Mouse (Mus musculus) limb, embryonic 13.5 days (tissue): ENCODE results near the gene Ung. TPM values are rescaled to one million over a fixed set of nuclear protein-coding genes. Genes with fewer than 3 reads are reported as not detected.

Source experiments
- ATAC-seq: fragments of 200-750 bp; cut with Nextera tagmentation; 2 replicates; pipeline ENCODE4 v1.8.0; 2017; ENCODE audit warnings: low read depth, moderate number of reproducible peaks, moderate TSS enrichment; ENCODE audit not compliant: low FRiP score
- H3K27ac ChIP-seq: fragments of 300-500 bp; sonication (generic); 2 replicates; pipeline ENCODE4 v1.5.1; 2015; ENCODE audit warnings: inconsistent platforms, mild to moderate bottlenecking, moderate library complexity
- H3K27me3 ChIP-seq: fragments of 300-500 bp; sonication (generic); 2 replicates; pipeline ENCODE4 v1.6.1; 2015; ENCODE audit warnings: mild to moderate bottlenecking, inconsistent platforms
- H3K36me3 ChIP-seq: fragments of 300-500 bp; sonication (generic); 2 replicates; pipeline ENCODE4 v1.6.1; 2015; ENCODE audit warnings: inconsistent platforms, mild to moderate bottlenecking, moderate library complexity
- H3K4me1 ChIP-seq: fragments of 300-500 bp; sonication (generic); 2 replicates; pipeline ENCODE4 v1.6.1; 2015; ENCODE audit warnings: inconsistent platforms
- H3K4me2 ChIP-seq: fragments of 300-500 bp; sonication (generic); replicated peaks from 2 replicates; pipeline ENCODE4 v1.6.1; 2015; ENCODE audit warnings: inconsistent platforms, mild to moderate bottlenecking, moderate library complexity
- H3K4me3 ChIP-seq: fragments of 300-500 bp; sonication (generic); 2 replicates; pipeline ENCODE4 v1.5.1; 2015; ENCODE audit warnings: moderate library complexity, mild to moderate bottlenecking, inconsistent platforms
- H3K9ac ChIP-seq: fragments of 300-500 bp; sonication (generic); 2 replicates; pipeline ENCODE4 v1.6.1; 2015; ENCODE audit warnings: mild to moderate bottlenecking, inconsistent platforms
- H3K9me3 ChIP-seq: fragments of 300-500 bp; sonication (generic); 2 replicates; pipeline ENCODE4 v1.6.1; 2016; ENCODE audit warnings: inconsistent platforms
- WGBS: fragments of 180-500 bp; shearing (Covaris S2); methylation state at CpG from one replicate; pipeline ENCODE4 v1.1.7; 2015; 5-methylcytosine and 5-hydroxymethylcytosine counted together
- polyA plus RNA-seq: library from polyadenylated mRNA; unstranded; fragments of >200 nt; fragmentation: Nextera tagmentation; extraction: Ambion mirVana; gene quantifications from 2 replicates; pipeline ENCODE4 v1.2.1, GENCODE M21; 2015

Gene Ung
- polyA plus RNA-seq, 1 experiment from 2014 or later = 46.9 TPM

DNA sequence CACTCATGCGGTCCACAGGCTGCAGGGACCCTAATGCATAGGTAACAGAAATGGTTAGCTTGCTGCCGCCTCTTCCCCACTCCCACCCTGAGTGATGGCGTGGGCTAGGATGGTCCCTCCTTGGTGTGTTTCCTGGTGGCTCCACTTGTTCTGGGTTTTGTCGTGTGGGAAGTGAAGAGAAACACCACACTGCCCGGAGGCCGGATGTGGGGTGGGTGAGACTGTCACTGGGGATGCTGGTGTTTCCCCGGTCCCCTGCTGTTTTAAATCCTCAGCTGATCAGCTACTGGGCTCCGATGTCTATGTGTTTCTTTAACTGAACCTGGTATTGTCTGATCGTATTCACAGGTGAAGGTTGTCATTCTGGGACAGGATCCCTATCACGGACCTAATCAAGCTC lies 5.3 kb downstream of the Ung start:
- H3K4me2 ChIP-seq = no peak overlapping the region
- H3K36me3 ChIP-seq = peaks cover 46% of the 10 kb centered on the region
- no peaks in the 10 kb centered on the region for H3K27me3 ChIP-seq
- no peak overlapping the region for H3K9ac ChIP-seq
- no peak for ATAC-seq
- H3K9me3 ChIP-seq = no peaks in the 10 kb centered on the region
- no peak overlapping the region for H3K27ac ChIP-seq
- peaks cover 54% of the 10 kb centered on the region for H3K4me1 ChIP-seq
- WGBS = 84% methylated on average over 10 of the region's 10 CpGs
- H3K4me3 ChIP-seq = no peak overlapping the region

DNA sequence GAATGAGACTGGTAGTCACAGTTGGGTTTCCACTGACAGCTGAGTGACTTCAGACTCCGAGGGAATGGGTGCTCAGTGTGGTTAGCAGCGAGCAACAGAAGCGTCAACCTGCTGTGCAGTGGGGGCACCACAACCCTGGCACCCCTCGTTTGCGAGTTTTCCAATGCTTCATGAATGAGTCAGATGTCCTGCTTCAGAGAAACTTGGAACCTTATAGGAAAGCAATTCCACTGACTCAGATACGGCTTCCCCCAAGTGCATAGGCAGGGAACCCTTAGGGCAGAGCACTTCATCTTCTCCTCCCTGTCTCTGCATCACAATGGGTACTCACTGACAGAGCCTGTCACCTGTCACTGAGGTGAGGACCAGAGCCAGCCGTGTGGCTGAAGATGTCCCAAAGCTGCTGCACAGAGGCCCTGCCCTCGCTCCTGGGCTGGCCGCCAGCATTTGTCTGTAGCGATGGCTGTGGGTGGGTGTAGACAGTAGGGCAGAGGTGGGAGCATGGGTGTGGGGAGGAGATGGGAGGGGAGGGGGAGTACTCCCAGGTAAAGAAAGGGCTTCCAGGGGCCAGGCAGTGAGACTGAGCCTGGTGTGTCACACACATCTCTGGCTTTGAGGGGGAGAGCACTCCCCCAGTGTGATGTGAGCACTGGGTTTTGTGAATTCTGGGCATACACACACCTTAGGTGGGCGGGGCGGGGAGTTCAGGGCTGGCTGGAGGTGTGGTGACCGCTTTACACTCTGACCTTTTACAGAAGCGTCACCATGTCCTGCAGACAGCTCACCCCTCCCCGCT lies 7.5 kb downstream of the Ung start:
- peak overlapping the region; percentile 10; the same call in 1 of the 2 replicates for H3K27ac ChIP-seq
- H3K9ac ChIP-seq = peak overlapping the region; percentile 19; the same call in 1 of the 2 replicates
- WGBS = 85% methylated on average over 15 of the region's 15 CpGs
- no peak overlapping the region for H3K4me3 ChIP-seq
- ATAC-seq = no peak
- no peak overlapping the region for H3K4me2 ChIP-seq
- no peaks in the 10 kb centered on the region for H3K9me3 ChIP-seq
- peaks cover 42% of the 10 kb centered on the region for H3K4me1 ChIP-seq
- H3K27me3 ChIP-seq = no peaks in the 10 kb centered on the region
- peaks cover 46% of the 10 kb centered on the region for H3K36me3 ChIP-seq

DNA sequence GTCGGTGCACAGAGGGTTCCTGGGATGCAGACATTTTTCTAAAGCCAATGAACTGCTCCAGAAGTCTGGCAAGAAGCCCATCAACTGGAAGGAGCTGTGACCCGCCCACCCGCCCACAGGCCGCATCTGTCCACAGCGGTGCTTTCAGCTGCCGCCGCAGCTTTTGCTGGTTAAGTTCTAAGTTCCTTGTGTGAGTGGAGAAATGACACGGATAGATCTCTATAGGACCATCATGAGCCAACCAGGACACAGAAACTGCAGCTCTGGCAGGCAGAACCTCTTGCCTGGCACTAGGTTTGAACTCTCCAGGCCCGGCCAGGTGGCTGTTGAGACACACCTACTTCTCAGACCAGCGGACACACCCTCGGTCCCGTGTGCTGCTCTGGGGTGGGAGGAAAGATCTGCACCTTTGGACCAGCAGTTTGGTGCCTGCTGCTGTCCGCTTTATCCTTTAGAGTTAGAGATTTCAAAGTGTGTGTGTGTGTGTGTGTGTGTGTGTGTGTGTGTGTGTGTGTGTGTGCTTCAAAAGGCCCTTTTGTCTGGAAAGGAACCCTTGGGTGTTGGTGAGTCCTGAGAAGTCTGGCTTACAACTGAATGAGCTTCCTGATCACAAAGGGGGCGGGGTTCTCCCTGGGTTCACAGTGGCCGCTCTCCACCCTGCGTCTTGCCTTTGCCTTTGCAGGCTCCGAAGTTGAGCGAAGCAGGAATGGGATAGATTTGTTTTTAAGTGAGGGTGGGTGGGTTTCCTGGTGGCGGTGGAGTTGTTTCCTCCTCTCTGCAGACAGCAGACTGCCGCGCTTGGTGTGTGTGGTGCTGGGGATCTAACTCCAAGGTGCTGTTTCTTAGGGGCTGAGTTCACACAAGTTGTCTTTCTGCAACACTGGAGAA lies 8.3 kb downstream of the Ung start:
- peak overlapping the region; percentile 76; the same call in 1 of the 2 replicates for H3K27ac ChIP-seq
- H3K9ac ChIP-seq = no peak overlapping the region; the same call in 1 of the 2 replicates
- 64% methylated on average over 21 of the region's 21 CpGs for WGBS
- H3K27me3 ChIP-seq = no peaks in the 10 kb centered on the region
- ATAC-seq = no peak
- H3K4me1 ChIP-seq = peaks cover 34% of the 10 kb centered on the region
- no peaks in the 10 kb centered on the region for H3K9me3 ChIP-seq
- 0 out of 2 replicates have a peak overlapping the region, but pooled peaks have one; percentile 14 for H3K4me2 ChIP-seq
- no peak overlapping the region for H3K4me3 ChIP-seq
- peaks cover 46% of the 10 kb centered on the region for H3K36me3 ChIP-seq

DNA sequence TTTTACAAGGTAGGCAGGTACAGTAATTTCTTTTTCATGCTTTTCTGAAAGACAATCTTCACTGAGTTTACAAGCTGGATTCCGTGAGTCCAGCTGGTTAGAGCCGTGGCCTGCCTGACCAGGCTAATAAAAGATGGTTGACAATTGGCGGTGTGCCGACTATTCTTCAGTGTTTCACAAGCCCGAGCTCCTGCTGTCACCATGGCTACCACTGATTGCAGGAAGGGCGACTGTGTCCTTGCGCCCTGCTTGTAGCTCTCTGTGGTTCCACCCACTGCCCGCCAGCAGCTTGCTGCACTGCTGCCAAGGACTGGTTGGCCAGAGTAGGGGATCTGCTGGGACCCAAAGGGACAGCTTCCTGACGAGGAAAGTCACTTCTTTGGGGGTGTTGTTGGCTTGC lies 9.0 kb downstream of the Ung start:
- H3K9ac ChIP-seq = no peak overlapping the region
- peak overlapping the region; percentile 76 for H3K27ac ChIP-seq
- H3K27me3 ChIP-seq = no peaks in the 10 kb centered on the region
- no peaks in the 10 kb centered on the region for H3K9me3 ChIP-seq
- 44% methylated on average over 9 of the region's 9 CpGs for WGBS
- 0 out of 2 replicates have a peak overlapping the region, but pooled peaks have one; percentile 14 for H3K4me2 ChIP-seq
- ATAC-seq = no peak
- no peak overlapping the region for H3K4me3 ChIP-seq
- peaks cover 43% of the 10 kb centered on the region for H3K36me3 ChIP-seq
- H3K4me1 ChIP-seq = peaks cover 30% of the 10 kb centered on the region

DNA sequence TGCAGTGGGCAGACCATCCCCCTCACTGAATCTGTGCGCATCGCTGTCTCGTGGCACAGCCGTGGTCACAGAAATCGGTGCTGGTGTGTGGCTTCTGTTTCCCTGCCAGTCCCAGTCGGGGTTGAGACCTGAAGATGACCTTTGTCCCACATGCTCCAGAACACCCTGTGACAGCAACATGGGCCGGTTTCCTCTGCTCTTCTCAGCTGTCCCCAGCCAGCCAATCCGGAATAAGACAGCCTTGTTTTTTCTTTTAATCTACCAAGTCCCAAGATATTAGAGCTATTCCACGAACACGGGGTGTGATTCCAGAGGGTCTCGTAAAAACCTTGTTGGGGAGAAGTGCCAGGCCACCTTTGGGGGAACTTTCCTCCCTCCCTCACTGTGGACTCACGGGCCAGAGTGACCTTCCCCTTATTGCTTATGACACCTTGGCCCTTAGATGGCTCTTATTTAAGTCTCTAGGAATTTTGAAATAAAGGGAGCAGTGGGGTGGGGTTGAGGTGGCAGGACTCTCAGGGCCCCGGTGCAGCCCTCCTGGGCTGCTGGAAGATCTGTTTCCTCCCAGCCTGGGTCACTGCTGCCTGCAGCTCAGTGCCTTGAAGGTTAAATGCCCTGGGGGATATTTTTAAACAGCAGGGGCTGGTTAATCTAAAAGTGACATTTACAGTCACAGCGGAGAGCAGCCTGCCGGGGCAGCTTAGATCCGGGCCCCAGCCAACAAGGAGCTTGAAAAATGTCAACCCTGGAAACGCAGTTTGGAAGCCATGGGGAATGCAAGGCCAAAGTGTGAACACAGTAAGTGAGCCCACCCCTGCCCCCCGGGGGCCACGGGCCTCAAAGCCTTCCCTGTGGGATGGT lies 16.1 kb downstream of the Ung start, which contains the start of gene Acacb:
Gene Acacb, plus strand, starts transcription at position 508 of the 861 bp plus-strand sequence.
- Histone ChIP-seq H3K27ac (peak within 1 kb of the TSS; percentile 10; the same call in 1 of the 2 replicates), H3K9ac (peak within 1 kb of the TSS; percentile 19; the same call in 1 of the 2 replicates), H3K4me1 (peaks cover 18% of the 10 kb centered on the region), H3K4me2 (peak within 1 kb of the TSS; percentile 16; the same call in 1 of the 2 replicates), H3K4me3 (no peak within 1 kb of the TSS), H3K36me3 (no peaks in the 10 kb centered on the region), H3K27me3 (no peaks in the 10 kb centered on the region), H3K9me3 (0 out of 2 replicates have a peak, but pooled peaks cover 4% of the 10 kb centered on the region)
- ATAC-seq = no peak
- WGBS = 21% methylated on average over 19 of the region's 19 CpGs

DNA sequence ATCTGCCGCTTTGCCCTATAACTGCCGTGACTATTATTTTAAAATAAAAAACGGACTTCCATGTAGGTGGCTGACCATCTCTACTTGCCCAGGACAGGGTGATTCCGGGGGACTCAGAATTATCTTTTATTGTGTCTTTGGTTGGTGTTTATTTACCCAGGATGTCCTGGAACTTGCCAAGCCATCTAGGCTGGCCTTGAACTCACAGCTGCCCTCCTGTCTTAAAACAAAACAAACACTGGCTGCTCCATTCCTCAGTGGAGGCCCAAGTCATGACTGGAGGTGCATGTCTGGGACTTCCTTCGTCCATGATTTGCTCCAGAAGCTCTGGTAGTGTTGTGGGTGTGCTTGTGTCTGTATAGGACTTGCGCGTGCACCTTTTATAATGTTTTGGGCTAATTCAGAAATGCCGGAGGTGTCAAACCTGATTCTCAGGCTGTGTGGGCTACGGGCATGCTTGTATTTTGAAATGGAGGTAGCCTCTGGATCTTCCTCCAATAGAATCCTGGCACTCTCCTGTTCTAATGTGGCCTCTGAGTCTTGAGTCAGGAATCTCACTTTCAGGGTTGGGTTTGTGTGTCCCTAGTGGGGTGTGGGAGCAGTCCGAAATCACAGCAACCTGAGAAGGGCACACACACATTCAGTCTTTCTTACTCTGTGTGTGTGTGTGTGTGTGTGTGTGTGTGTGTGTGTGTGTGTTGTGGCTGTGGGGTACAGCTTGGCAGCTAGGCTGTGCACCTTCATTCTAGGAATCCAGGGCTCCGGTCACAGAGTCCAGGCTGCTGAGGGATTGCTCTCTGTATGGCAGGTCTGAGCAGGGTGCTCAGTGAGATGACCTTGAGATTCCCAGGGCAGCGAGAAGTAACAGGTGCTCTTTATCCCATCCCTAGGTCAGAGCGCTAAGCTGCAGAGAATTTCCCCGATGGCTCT lies 17.1 kb downstream of the Ung start:
- Histone ChIP-seq H3K27ac (peak overlapping the region; percentile 10; the same call in 1 of the 2 replicates), H3K9me3 (0 out of 2 replicates have a peak, but pooled peaks cover 4% of the 10 kb centered on the region)
- 75% methylated on average over 14 of the region's 14 CpGs for WGBS

DNA sequence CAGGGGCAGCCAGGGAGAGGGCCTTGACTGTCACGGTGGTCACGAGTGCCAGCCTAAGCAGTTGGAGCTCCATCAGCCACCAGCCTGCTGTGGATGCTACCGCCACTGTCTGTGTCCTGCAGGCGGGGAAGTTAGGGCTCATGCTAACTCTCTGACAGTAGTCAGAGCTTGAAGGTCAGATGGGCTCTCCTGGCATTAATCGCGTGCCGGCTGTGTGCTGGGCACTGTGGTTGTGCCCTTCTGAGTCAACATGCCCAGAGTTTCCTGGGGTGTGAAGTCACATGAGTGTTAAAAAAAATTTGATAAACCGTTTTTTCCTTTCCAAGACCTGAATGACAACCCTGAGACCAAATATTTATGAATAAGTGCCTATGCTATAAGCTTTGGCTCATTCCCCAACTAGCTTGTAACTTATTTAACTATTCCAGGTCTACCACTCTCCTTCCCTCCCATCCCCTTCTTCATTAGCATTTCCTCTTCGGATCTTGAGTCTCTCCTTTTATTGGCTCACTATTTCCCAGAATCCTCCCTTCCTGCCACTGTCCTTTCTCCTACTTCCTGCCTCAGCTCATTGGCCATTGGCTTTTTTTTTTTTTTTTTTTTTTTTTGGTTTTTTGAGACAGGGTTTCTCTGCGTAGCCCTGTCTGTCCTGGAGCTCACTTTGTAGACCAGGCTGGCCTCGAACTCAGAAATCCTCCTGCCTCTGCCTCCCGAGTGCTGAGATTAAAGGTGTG lies 22.3 kb downstream of the Ung start:
- Histone ChIP-seq H3K4me3 (no peak overlapping the region), H3K27me3 (no peaks in the 10 kb centered on the region), H3K4me2 (no peak overlapping the region), H3K4me1 (peaks cover 4% of the 10 kb centered on the region), H3K9me3 (0 out of 2 replicates have a peak, but pooled peaks cover 4% of the 10 kb centered on the region), H3K27ac (no peak overlapping the region), H3K9ac (no peak overlapping the region), H3K36me3 (no peaks in the 10 kb centered on the region)
- no peak for ATAC-seq
- WGBS = 86% methylated on average over 12 of the region's 12 CpGs

More for the DNA sequence above, 17.1 kb downstream of the Ung start:
- peaks cover 18% of the 10 kb centered on the region for H3K4me1 ChIP-seq
- H3K36me3 ChIP-seq = no peaks in the 10 kb centered on the region
- H3K27me3 ChIP-seq = no peaks in the 10 kb centered on the region
- no peak for ATAC-seq
- H3K4me2 ChIP-seq = no peak overlapping the region
- H3K4me3 ChIP-seq = no peak overlapping the region
- H3K9ac ChIP-seq = no peak overlapping the region

DNA sequence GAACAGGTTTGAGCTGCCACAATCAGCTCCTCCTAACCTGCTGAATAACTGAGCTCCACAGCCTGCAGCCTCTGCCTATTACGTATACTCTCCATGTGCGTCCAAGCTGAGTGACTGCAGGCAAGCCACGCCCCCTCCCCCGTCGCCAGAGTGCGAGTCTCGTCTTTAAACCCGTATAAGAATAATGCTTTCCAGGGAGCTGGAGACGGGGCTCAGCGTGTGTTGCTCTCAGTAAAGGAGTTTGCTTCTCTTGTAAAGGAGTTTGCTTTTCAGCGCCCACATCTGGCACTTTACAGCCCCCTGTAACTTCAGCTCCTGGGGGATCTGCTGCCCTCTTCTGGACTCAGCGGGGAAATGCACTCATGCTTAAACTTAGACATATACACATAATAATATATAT lies 23.3 kb downstream of the Ung start:
- Histone ChIP-seq H3K27ac (peak overlapping the region; percentile 45; the same call in 1 of the 2 replicates), H3K9ac (no peak overlapping the region), H3K9me3 (0 out of 2 replicates have a peak, but pooled peaks cover 3% of the 10 kb centered on the region), H3K4me2 (peak overlapping the region; percentile 48), H3K4me1 (peaks cover 4% of the 10 kb centered on the region), H3K27me3 (no peaks in the 10 kb centered on the region), H3K36me3 (no peaks in the 10 kb centered on the region), H3K4me3 (peak overlapping the region; percentile 25)
- WGBS = 2% methylated on average over 12 of the region's 12 CpGs
- ATAC-seq = peak; percentile 76

DNA sequence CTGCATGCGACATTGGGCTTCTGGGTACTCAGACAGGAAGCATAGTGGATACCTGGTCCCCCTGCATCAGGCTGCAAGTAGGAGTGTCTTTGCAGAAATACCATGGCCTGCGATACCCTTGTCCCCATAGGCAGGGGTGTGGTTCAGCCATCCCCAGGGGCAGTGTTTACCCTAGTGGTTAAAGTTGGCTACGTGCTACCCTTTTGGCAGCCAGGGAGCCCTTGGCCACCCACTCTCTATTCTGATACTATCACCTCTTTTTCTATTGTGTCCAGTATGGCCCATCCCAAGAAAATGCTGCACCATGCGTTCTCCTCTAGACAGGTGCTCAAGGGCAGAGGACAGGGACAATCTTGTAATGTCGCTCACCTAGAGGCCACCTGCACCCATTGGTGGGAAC lies 24.6 kb downstream of the Ung start:
- no peak overlapping the region for H3K27ac ChIP-seq
- H3K4me1 ChIP-seq = peaks cover 4% of the 10 kb centered on the region
- no peak overlapping the region for H3K4me2 ChIP-seq
- no peaks in the 10 kb centered on the region for H3K36me3 ChIP-seq
- H3K27me3 ChIP-seq = no peaks in the 10 kb centered on the region
- no peak for ATAC-seq
- 87% methylated on average over 5 of the region's 5 CpGs for WGBS
- no peaks in the 10 kb centered on the region for H3K9me3 ChIP-seq
- no peak overlapping the region for H3K9ac ChIP-seq
- H3K4me3 ChIP-seq = no peak overlapping the region
